Mouse (Mus musculus): ENCODE data around the gene Ctsr.
"Not testable (repeated sequence)": the region's sequence is repeated elsewhere in the genome, so short reads cannot be mapped to it uniquely, and the experiment has no call there.

Ctsr gene

GRCm38 (mm10) chr13:61164156-61164555, at the start of gene Ctsr:
Gene Ctsr, minus strand, starts transcription at chr13:61164256.
- no peak for DNase-seq (ENCODE audit: low spot score)

- DNase-seq (ENCODE audit: low spot score): no peak
Measured at GRCm38 (mm10) chr13:61203310-61203709, 39.3 kb upstream of the Ctsr start, which contains the start of gene Cts6. Gene Cts6, minus strand, starts transcription at chr13:61203410.

GRCm38 (mm10) chr13:61185151-61185933, 21.3 kb upstream of the Ctsr start:
- DNase-seq (ENCODE audit: low spot score): not testable (repeated sequence)

- DNase-seq (ENCODE audit: low spot score): no peak
Measured at GRCm38 (mm10) chr13:61164622-61165021, 566 bp upstream of the Ctsr start.

Data from left cerebral cortex, adult 11 months (tissue).